Mouse (Mus musculus) lung, adult 2 months (tissue): Measurements from ENCODE around the gene Rnf145.

Experiments
- CTCF ChIP-seq: fragments of 200-500 bp; IDR thresholded peaks from 2 replicates; pipeline ENCODE4 v1.5.1; 2011; ENCODE audit warnings: mild to moderate bottlenecking, low read length, control low read depth; ENCODE audit not compliant: insufficient read depth
- POLR2A ChIP-seq: fragments of 200-500 bp; IDR thresholded peaks from 2 replicates; pipeline ENCODE4 v1.6.1; 2011; ENCODE audit warnings: low read depth, mild to moderate bottlenecking, control low read depth, low read length, borderline replicate concordance; ENCODE audit errors: extremely low read depth

GRCm38 (mm10) chr11:44572781-44573180 is 54.0 kb downstream of the Rnf145 start:
- TF ChIP-seq POLR2A (no peak), CTCF (no peak)
